Mouse (Mus musculus): Measurements from ENCODE around the gene Pou2f2.

GRCm38 (mm10) chr7:25057888-25058287 lies 121.6 kb downstream of the Pou2f2 start:
- TF ChIP-seq POLR2A (IDR thresholded peaks at IDR 0.05; ENCODE audit: low read depth, low read length) (no peak), CTCF (IDR thresholded peaks at IDR 0.05; ENCODE audit: borderline replicate concordance, insufficient read depth, low read length) (no peak)
